Mouse (Mus musculus) layer of hippocampus, adult 9-10 months (tissue): ENCODE data around the gene Prph2.

Source experiments
- DNase-seq: peaks from one replicate; pipeline ENCODE4 v3.0.0; 2022; ENCODE audit warnings: low spot score

The Prph2 gene

GRCm38 (mm10) chr17:46910186-46910585 lies at the start of gene Prph2:
Prph2 (plus strand) TSS chr17:46910459.
- DNase-seq = no peak

GRCm38 (mm10) chr17:46864566-46865195 lies 45.6 kb upstream of the Prph2 start:
- DNase-seq = no peak

GRCm38 (mm10) chr17:46866836-46867235 lies 43.4 kb upstream of the Prph2 start:
- no peak for DNase-seq

GRCm38 (mm10) chr17:46870204-46870798 lies 40.0 kb upstream of the Prph2 start:
- DNase-seq = no peak

- DNase-seq = no peak
Observed at GRCm38 (mm10) chr17:46870913-46871312, 39.3 kb upstream of the Prph2 start.

GRCm38 (mm10) chr17:46872806-46873205 lies 37.5 kb upstream of the Prph2 start:
- no peak for DNase-seq

- DNase-seq = no peak
Observed at GRCm38 (mm10) chr17:46874133-46874532, 36.1 kb upstream of the Prph2 start.

- no peak for DNase-seq
Observed at GRCm38 (mm10) chr17:46875626-46876025, 34.6 kb upstream of the Prph2 start.

- DNase-seq = no peak
Observed at GRCm38 (mm10) chr17:46876371-46876950, 33.8 kb upstream of the Prph2 start.

GRCm38 (mm10) chr17:46877061-46877460 lies 33.2 kb upstream of the Prph2 start:
- DNase-seq = no peak

- DNase-seq = no peak
Observed at GRCm38 (mm10) chr17:46879841-46880311, 30.4 kb upstream of the Prph2 start.

GRCm38 (mm10) chr17:46880322-46880721 lies 29.9 kb upstream of the Prph2 start:
- DNase-seq = no peak

GRCm38 (mm10) chr17:46881728-46882127 lies 28.5 kb upstream of the Prph2 start:
- no peak for DNase-seq

- DNase-seq = no peak
Observed at GRCm38 (mm10) chr17:46883107-46883506, 27.2 kb upstream of the Prph2 start.

- no peak for DNase-seq
Observed at GRCm38 (mm10) chr17:46884766-46885165, 25.5 kb upstream of the Prph2 start.

GRCm38 (mm10) chr17:46885218-46885909 lies 24.9 kb upstream of the Prph2 start:
- no peak for DNase-seq

GRCm38 (mm10) chr17:46885910-46886643 lies 24.2 kb upstream of the Prph2 start:
- DNase-seq = no peak

- DNase-seq = no peak
Observed at GRCm38 (mm10) chr17:46888511-46889212, 21.6 kb upstream of the Prph2 start.

- no peak for DNase-seq
Observed at GRCm38 (mm10) chr17:46889450-46890084, 20.7 kb upstream of the Prph2 start.

GRCm38 (mm10) chr17:46890116-46890815 lies 20.0 kb upstream of the Prph2 start, which contains the start of gene Tbcc:
Tbcc (plus strand) TSS chr17:46890684.
- peak; percentile 92 for DNase-seq
